Mouse (Mus musculus) heart, adult 9 months (tissue): ENCODE data around the gene Asf1a.
"Not testable (repeated sequence)": the region's sequence is repeated elsewhere in the genome, so short reads cannot be mapped to it uniquely, and the experiment has no call there.

Source experiments
- DNase-seq, 2 experiments: peaks; one replicate each; pipeline ENCODE4 v3.0.0; 2022; ENCODE audit warnings: low spot score in 2 of 2

The Asf1a gene

GRCm38 (mm10) chr10:53596677-53597120, at the start of gene Asf1a:
Asf1a (plus strand) TSS chr10:53596757.
- DNase-seq, result peak; percentile 97

GRCm38 (mm10) chr10:53562001-53562400, 34.6 kb upstream of the Asf1a start:
- DNase-seq, result no peak

- no peak for DNase-seq
These were observed 31.0 kb upstream of the Asf1a start for GRCm38 (mm10) chr10:53565538-53565937.

- no peak for DNase-seq
These were observed 28.0 kb upstream of the Asf1a start for GRCm38 (mm10) chr10:53568531-53568930.

- no peak for DNase-seq
These were observed 16.4 kb upstream of the Asf1a start for GRCm38 (mm10) chr10:53580137-53580536.

- peak; percentile 65 to 66 for DNase-seq
These were observed 15.9 kb upstream of the Asf1a start for GRCm38 (mm10) chr10:53580621-53581081.

GRCm38 (mm10) chr10:53581087-53581486, 15.5 kb upstream of the Asf1a start:
- DNase-seq, result no peak

GRCm38 (mm10) chr10:53585777-53586176, 10.8 kb upstream of the Asf1a start:
- DNase-seq, result no peak

- DNase-seq, result no peak
These were observed 547 bp upstream of the Asf1a start for GRCm38 (mm10) chr10:53595744-53596676.

- DNase-seq, result peak; percentile 12 to 26
These were observed 744 bp downstream of the Asf1a start for GRCm38 (mm10) chr10:53597121-53597881.

GRCm38 (mm10) chr10:53598821-53599220, 2.3 kb downstream of the Asf1a start:
- DNase-seq, result no peak

- no peak for DNase-seq
These were observed 8.8 kb downstream of the Asf1a start for GRCm38 (mm10) chr10:53605328-53605727.

GRCm38 (mm10) chr10:53608274-53608673, 11.7 kb downstream of the Asf1a start:
- DNase-seq, result no peak

GRCm38 (mm10) chr10:53612172-53612571, 15.6 kb downstream of the Asf1a start:
- DNase-seq, result no peak

- no peak for DNase-seq
These were observed 17.4 kb downstream of the Asf1a start for GRCm38 (mm10) chr10:53613955-53614354.

GRCm38 (mm10) chr10:53615850-53616616, 19.5 kb downstream of the Asf1a start:
- no peak for DNase-seq

- peak; percentile 85 to 89 for DNase-seq
These were observed 32.8 kb downstream of the Asf1a start for GRCm38 (mm10) chr10:53629247-53629917.

GRCm38 (mm10) chr10:53629918-53630250, 33.3 kb downstream of the Asf1a start:
- DNase-seq, result peak; percentile 94 to 97

- not testable (repeated sequence) for DNase-seq
These were observed 33.8 kb downstream of the Asf1a start, which contains the start of gene Mcm9 for GRCm38 (mm10) chr10:53630339-53630738. Mcm9 (minus strand) TSS chr10:53630439.

- no peak for DNase-seq
These were observed 37.6 kb downstream of the Asf1a start for GRCm38 (mm10) chr10:53634160-53634559.
